Mouse (Mus musculus): ENCODE data around the gene S100a4. TPM values are rescaled to one million over a fixed set of nuclear protein-coding genes. Genes with fewer than 3 reads are reported as not detected.

The S100a4 gene
- total RNA-seq (2021), result 7.3 and 11.2 TPM in 2 replicates
- long read RNA-seq, result 0 reads

- DNase-seq, result no peak
Measured at GRCm38 (mm10) chr3:90603623-90604022, at the start of gene S100a4. Gene S100a4 (plus strand): TSS chr3:90603771.

DNA sequence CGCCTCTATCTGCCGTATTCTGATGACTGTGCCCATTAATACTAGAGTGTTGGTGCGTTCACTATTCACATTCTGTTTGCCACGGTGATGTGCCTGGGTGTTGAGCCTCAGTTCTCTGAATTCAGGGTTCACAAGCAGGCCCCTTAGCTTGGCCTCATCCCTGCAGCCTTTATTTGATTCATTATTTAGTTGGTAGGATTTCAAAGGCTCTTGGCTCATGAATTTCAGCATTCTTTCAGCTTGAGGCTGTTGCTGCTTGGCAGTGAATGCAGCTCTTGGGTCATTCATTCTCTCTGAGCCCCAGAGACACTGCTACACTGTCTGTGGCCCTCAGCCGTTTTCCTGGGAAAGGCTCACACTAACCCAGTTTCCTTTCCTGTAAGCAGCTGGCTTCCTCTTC lies 47.6 kb upstream of the S100a4 start:
- no peak for DNase-seq

- no peak for DNase-seq
Measured at GRCm38 (mm10) chr3:90560008-90560628, 43.5 kb upstream of the S100a4 start, which contains the start of gene S100a3. Gene S100a3 (plus strand): TSS chr3:90560578.

GRCm38 (mm10) chr3:90574691-90575090 lies 28.9 kb upstream of the S100a4 start:
- peak; percentile 26 for DNase-seq

DNA sequence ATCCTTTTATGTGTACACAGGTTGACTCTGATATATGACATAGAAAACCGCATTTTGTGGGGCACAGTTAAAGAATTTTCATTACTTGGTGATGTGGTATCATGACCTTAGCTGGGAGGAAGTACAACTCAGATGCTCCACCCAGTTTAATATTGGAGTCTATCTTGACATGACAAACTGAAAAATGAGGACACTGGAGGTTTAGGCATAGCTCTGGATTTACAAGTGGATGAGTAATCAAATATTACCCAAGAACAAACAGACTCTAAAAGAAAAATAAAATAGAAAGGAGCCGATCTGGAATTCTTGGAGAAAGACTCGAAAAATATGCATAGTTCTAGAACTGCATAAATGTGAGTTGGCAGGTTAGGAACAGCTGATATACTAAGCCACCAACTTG lies 28.3 kb upstream of the S100a4 start:
- DNase-seq, result no peak

DNA sequence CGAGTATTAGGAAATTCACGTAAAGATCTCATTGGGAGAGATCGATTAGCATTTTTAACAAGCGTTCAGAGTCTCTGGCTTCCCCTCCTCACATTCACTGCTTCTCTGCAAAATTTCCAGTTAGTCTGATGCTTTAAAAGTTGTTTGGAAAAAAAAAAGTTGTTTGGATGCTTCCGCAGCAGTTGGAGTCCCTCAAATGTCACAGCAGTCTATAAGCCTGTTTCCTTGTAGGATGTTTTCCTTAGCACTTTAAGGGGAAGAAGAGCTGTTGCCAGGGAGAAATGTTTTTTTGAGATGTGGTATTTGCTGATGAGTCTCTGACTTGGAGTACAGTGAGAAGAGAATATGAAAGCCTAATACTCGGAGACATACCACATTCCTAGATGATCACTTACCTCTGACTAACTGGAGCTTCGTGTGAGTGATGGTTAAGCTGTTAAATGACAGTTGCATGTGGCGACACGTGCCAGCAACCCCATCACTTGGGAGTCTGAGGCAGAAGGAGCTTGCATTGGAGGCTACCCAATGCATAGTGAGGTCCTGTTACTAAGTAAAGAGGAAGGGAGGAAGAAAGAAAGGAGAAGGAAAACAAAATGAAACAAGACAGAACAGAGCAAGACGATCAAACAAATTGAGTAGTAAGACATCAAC lies 27.1 kb upstream of the S100a4 start:
- no peak for DNase-seq

GRCm38 (mm10) chr3:90579433-90579832 lies 24.1 kb upstream of the S100a4 start:
- DNase-seq, result no peak

- DNase-seq, result no peak
Measured at GRCm38 (mm10) chr3:90581141-90581540, 22.4 kb upstream of the S100a4 start.

GRCm38 (mm10) chr3:90582156-90582555 lies 21.4 kb upstream of the S100a4 start:
- no peak for DNase-seq

- no peak for DNase-seq
Measured at GRCm38 (mm10) chr3:90582556-90582955, 21.0 kb upstream of the S100a4 start.

- peak; percentile 27 for DNase-seq
Measured at GRCm38 (mm10) chr3:90583893-90584292, 19.7 kb upstream of the S100a4 start.

DNA sequence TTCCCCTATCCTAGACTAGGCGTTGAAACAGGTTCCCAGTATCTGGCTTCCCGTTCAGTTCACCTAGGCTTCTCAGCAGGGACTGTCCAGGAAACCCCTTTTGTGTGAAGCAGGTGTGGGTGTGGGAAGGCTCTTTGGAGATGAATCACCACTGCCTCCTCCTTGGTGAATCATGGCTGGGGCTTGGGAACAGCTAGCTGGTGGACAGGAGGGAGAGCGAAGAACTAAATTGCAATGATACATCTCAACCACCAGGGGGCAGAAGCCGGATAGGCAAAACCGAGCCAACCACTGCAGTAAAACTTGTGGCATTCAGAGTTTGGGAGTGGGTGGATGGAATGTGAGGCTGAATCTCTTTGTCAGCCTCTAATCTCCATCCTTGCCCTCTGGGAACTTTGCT lies 18.0 kb upstream of the S100a4 start:
- peak; percentile 55 for DNase-seq

DNA sequence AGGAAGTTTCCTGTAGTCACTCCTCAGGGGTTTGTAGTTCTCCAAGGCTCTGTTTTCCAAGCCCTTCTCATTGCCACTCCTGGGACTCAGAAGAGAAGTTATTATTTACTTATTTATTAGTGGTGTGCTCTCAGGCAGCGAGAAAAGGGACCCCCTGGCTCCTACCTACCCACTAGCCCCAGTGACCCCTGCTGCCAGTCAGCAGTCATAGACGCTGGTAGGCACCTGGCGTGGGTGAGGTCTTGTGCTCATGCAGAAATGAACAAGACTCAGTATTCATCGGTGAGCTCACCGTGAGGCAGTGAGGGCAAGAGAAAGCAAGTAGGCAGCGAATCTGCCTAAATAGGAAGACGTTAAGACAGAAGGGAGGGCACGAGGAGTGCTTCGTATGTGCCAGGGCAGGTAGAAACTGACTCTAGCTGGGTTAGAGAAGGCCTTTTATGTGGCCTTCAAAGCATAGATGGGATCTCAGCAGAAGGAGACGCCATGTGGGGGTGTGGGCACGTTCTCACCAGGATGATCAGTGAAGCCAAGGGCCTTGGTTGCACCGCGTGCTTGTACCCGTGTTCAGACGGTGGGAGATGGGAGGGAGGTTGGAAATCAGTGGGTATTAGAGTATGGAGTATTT lies 17.4 kb upstream of the S100a4 start:
- DNase-seq, result no peak

- DNase-seq, result peak; percentile 86
Measured at GRCm38 (mm10) chr3:90586906-90587305, 16.7 kb upstream of the S100a4 start.

DNA sequence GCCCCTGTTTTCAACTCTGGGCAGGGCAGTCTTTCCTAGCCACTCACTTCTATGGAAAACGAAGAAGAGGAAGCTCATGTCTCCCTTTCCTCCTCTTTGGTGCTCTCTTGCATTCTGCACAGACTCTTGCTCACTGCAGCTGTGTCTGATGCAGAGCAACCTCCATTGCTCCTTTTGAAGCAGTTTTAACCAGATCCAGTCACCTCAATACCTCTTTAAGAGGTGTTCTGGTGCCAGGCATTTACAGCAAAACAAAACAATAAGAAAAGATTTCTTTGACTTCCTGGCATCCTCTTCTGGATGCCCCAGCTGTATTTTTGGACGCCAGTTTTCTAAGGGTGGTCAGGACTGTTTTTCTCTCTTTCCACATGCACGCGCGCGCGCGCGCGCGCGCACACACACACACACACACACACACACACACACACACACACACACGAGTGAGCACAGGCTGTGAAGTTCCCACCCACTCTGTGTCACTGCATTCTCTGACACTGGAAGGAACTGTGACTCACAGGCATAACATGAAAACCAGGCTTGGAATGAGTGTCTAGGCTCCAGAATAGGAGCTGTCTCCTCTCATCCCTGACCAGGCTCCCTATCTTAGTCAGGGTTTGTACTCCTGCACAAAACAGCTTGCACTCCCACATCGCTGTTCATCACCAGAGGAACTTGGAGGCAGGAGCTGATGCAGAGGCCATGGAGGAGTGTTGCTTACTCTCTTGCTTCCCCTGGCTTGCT lies 16.0 kb upstream of the S100a4 start:
- no peak for DNase-seq

DNA sequence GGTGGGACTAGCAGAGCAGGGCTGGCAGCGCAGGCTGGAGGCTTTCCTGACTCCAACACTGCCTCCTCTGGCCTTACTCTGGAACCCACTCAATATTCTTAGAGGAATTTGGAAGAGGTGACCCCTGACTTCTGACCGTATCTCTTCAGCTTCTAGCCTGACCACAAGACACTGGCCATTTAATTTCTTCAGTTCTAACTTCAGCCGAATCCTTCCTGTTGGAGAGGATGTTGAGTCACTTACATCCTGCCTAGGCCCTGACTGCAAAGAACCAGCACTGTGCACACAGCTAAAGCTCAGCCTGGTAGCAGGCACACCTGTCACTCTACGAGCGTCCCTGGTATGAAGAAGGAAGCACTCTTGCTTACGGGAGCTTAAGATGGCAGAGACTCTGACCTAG lies 14.2 kb upstream of the S100a4 start:
- DNase-seq, result no peak

- DNase-seq, result no peak
Measured at GRCm38 (mm10) chr3:90589947-90590346, 13.6 kb upstream of the S100a4 start, which contains the start of gene S100a2. Gene S100a2 (plus strand): TSS chr3:90590247.

GRCm38 (mm10) chr3:90594466-90594865 lies 9.1 kb upstream of the S100a4 start:
- DNase-seq, result no peak

- DNase-seq, result no peak
Measured at GRCm38 (mm10) chr3:90595556-90595955, 8.0 kb upstream of the S100a4 start.

DNA sequence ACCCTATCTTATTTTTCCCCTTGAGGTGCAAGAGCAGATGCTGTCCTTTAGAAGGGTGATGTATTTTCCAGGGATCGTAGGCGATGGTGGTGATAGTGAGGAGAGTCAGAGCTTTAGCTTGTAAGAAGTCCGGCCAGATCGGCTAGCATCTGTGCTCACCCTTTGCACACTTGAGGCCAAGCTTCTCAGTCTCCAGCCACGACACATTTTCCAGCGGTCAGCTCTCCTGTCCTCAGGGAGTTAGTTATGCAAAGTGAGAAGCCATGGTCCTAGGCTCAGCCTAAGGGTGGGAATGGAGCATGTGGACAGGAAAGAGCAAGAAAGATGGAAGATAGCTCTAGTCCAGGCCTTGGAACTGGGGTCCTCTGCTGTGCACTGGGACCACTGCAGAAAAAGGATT lies 6.8 kb upstream of the S100a4 start:
- DNase-seq, result no peak

DNA sequence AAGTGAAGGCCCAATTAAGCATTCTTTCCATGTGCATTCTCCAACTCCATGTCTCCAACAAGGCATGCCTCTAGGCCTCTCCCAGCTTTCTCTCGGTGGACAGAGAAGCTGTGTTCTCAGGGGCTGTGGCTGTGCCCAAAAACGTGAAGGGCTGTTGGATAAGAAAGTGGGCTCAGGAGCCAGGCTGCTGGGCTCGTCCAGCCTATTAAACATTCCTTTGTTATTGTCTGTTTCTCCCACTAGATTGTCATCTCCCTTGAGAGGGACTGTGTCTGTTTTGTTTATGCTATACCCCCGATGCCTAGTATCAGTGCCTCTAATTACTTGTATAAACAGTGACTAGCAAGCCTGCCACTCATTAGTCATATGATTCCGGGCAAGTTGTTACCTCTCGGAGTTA lies 5.8 kb upstream of the S100a4 start:
- DNase-seq, result no peak

DNA sequence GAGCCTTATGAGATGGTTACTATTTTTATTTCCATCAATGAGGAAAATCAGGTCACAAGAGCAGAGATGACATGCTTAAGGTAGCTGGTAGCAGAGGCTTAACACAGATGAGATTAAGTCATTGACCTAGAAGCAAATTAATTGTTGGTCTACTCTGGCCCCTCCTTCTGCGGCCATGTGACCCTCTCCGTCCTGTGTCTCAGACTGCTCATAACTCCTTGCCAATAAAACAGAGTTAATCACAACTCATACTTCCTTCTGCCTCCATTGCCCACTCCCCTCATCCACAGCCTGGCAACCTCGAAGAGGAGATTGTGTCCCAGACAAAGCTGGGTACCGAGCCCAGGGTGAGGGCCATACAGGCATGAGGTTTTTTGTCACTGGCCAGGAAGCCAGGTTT lies 5.4 kb upstream of the S100a4 start:
- DNase-seq, result no peak

DNA sequence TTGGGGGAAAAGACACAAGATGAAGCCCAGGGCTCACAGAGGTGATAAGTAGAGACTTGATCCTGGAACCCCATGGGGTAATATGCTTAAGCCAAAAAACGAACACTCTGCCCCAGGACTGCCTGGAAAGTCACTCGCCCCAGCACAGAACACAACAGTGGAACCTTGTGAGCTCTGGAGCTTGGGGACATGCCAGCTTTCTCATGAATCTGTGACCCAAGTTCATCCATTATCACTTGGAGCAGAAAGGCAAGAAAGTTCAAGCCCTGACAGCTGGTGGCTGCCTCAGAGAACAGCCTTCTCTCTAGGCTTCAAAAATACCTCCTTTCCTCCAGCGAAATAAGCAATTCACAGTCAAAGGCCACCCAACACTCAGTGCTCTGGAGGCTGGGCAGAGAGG lies 4.2 kb upstream of the S100a4 start:
- DNase-seq, result no peak

All from adrenal gland, postnatal 25 days (tissue).